Mouse (Mus musculus): Measurements from ENCODE around the gene Romo1. TPM values are rescaled to one million over a fixed set of nuclear protein-coding genes. Genes with fewer than 3 reads are reported as not detected.
A peak's percentile ranks its signal among the peaks of the same experiment; 100 is the strongest.
"Not testable (repeated sequence)": the region's sequence is repeated elsewhere in the genome, so short reads cannot be mapped to it uniquely, and the experiment has no call there.

Romo1 gene
- polyA plus RNA-seq (2015; fragmentation: Nextera tagmentation; extraction: Ambion mirVana): 383 and 419 TPM in 2 replicates

DNA sequence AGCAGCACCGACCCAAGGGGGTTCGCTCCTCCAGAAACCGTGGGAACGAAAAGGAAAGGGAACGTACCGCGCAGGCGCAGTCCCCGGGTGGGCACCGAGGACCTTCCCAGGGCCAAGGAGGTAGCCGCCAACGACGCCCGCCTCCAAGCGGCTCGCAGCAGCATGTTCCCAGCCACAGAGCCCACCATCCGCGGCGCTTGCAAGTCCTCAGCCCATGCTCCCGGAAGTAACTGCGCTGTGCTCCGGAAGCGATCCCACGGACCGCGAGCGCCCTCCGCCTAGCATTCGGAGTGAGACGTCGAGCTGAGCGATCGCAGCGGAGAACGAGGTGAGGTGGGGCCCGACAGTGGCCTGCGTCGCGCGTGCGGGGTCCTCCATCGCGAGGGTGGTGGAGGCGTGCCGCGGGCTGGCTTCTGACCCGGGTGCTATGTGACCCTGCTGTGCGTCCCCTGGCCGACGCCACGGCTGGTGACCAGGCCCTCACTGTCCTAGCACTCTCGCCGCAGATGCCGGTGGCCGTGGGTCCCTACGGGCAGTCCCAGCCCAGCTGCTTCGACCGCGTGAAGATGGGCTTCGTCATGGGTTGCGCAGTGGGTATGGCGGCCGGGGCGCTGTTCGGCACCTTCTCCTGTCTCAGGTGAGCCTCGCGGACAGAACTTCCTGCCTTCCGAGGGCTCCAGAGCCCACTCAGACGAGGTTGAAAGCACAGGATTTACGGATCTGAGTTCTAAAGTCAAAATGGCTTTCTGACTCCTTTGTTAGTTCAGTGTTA lies at the start of gene Romo1, which contains the start of gene Nfs1:
TSS of gene Romo1 (plus strand) at position 87 of the 772 bp plus-strand sequence.
TSS of gene Nfs1 (minus strand) at position 234 of the 772 bp plus-strand sequence.
- H3K4me1 ChIP-seq: peaks cover 8% of the 10 kb centered on the region
- H3K27me3 ChIP-seq: no peaks in the 10 kb centered on the region
- H3K4me3 ChIP-seq: peak within 1 kb of the TSS; percentile 85
- peak within 1 kb of the TSS; percentile 95 for H3K27ac ChIP-seq
- no peaks in the 10 kb centered on the region for H3K9me3 ChIP-seq
- peak within 1 kb of the TSS; percentile 92 for H3K9ac ChIP-seq
- peak; percentile 96 for ATAC-seq (ENCODE audit: insufficient number of reproducible peaks, insufficient read depth, low FRiP score, low TSS enrichment, low read depth)
- under 1% methylated on average over 70 of the region's 70 CpGs for WGBS
- peak within 1 kb of the TSS; percentile 74 for H3K4me2 ChIP-seq
- H3K36me3 ChIP-seq: peaks cover 30% of the 10 kb centered on the region

DNA sequence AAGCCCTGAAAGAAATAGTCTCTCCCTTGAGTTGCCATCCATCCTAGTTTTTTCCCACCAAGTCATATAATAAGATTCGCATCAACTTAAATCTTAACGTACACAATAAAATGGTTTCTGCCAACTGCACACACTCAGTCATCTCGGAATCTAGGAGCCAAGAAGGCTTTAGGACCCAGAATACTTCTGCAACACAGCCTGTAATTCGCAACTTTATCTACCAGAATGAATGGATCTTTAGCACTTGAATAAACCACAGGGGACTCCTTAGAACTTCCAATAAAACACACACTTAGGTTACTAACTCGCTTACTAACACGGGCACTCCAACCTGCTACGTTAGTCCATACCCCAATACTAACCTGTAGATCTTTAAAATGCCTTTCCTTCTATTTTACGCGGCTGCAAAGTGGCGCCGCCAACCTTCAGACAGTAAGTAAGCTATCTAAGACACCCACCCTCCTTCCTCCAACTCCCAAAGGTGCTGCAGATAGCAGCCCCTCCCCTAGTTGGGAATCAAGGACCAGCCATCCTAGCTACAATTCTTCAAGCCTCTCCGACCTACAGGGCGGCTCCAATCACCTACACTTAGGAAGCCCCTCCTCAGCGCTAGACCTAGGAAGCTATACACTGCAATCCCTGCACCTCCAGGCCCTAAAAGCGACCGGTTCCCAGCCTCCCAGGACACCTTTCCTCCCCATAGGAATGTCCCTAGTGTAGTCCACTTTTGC lies 33.0 kb upstream of the Romo1 start:
- H3K4me3 ChIP-seq: peak overlapping the region; percentile 93
- no peaks in the 10 kb centered on the region for H3K27me3 ChIP-seq
- H3K9me3 ChIP-seq: no peaks in the 10 kb centered on the region
- ATAC-seq (ENCODE audit: insufficient number of reproducible peaks, insufficient read depth, low FRiP score, low TSS enrichment, low read depth): peak; percentile 67; the same call in 1 of the 2 replicates
- H3K4me2 ChIP-seq: peak overlapping the region; percentile 69
- H3K36me3 ChIP-seq: 0 out of 2 replicates have a peak, but pooled peaks cover 4% of the 10 kb centered on the region
- H3K4me1 ChIP-seq: peaks cover 23% of the 10 kb centered on the region
- H3K27ac ChIP-seq: peak overlapping the region; percentile 95
- peak overlapping the region; percentile 97 for H3K9ac ChIP-seq
- WGBS: under 1% methylated on average over 16 of the region's 16 CpGs

GRCm38 (mm10) chr2:156111358-156112079 lies 32.3 kb upstream of the Romo1 start, which contains the start of the genes Cpne1 and Rbm12:
Gene Cpne1 (minus strand): TSS chr2:156111965.
Gene Rbm12 (minus strand): TSS chr2:156111978.
- peak within 1 kb of the TSS; percentile 69 for H3K4me2 ChIP-seq
- peak within 1 kb of the TSS; percentile 97 for H3K9ac ChIP-seq
- H3K4me3 ChIP-seq: peak within 1 kb of the TSS; percentile 93
- WGBS: under 1% methylated on average over 74 of the region's 74 CpGs
- peak within 1 kb of the TSS; percentile 95 for H3K27ac ChIP-seq
- H3K4me1 ChIP-seq: peaks cover 19% of the 10 kb centered on the region
- ATAC-seq (ENCODE audit: insufficient number of reproducible peaks, insufficient read depth, low FRiP score, low TSS enrichment, low read depth): peak; percentile 81
- no peaks in the 10 kb centered on the region for H3K27me3 ChIP-seq
- H3K9me3 ChIP-seq: no peaks in the 10 kb centered on the region
- 0 out of 2 replicates have a peak, but pooled peaks cover 4% of the 10 kb centered on the region for H3K36me3 ChIP-seq

GRCm38 (mm10) chr2:156112080-156112423 lies 31.8 kb upstream of the Romo1 start:
- H3K4me1 ChIP-seq: peaks cover 15% of the 10 kb centered on the region
- not testable (repeated sequence) for H3K36me3 ChIP-seq; ATAC-seq (ENCODE audit: insufficient number of reproducible peaks, insufficient read depth, low FRiP score, low TSS enrichment, low read depth); H3K27me3 ChIP-seq; H3K9me3 ChIP-seq
- H3K27ac ChIP-seq: peak overlapping the region; percentile 95
- WGBS: 27% methylated on average over 5 of the region's 5 CpGs
- peak overlapping the region; percentile 69 for H3K4me2 ChIP-seq
- peak overlapping the region; percentile 93 for H3K4me3 ChIP-seq
- peak overlapping the region; percentile 97 for H3K9ac ChIP-seq

- no peak for ATAC-seq (ENCODE audit: insufficient number of reproducible peaks, insufficient read depth, low FRiP score, low TSS enrichment, low read depth)
- H3K4me1 ChIP-seq: no peaks in the 10 kb centered on the region
- no peak overlapping the region for H3K4me2 ChIP-seq
- no peak overlapping the region for H3K9ac ChIP-seq
- no peak overlapping the region for H3K4me3 ChIP-seq
- peaks cover 11% of the 10 kb centered on the region; the same call in 1 of the 2 replicates for H3K36me3 ChIP-seq
- H3K27ac ChIP-seq: no peak overlapping the region
- H3K9me3 ChIP-seq: no peaks in the 10 kb centered on the region
- H3K27me3 ChIP-seq: no peaks in the 10 kb centered on the region
These were observed 24.3 kb upstream of the Romo1 start for GRCm38 (mm10) chr2:156119566-156119965.

- H3K4me2 ChIP-seq: no peak overlapping the region
- H3K36me3 ChIP-seq: peaks cover 41% of the 10 kb centered on the region
- no peaks in the 10 kb centered on the region for H3K27me3 ChIP-seq
- WGBS: 87% methylated on average over 5 of the region's 5 CpGs
- no peak for ATAC-seq (ENCODE audit: insufficient number of reproducible peaks, insufficient read depth, low FRiP score, low TSS enrichment, low read depth)
- H3K9me3 ChIP-seq: no peaks in the 10 kb centered on the region
- no peak overlapping the region for H3K4me3 ChIP-seq
- H3K9ac ChIP-seq: no peak overlapping the region
- H3K27ac ChIP-seq: no peak overlapping the region
- H3K4me1 ChIP-seq: no peaks in the 10 kb centered on the region
These were observed 20.1 kb upstream of the Romo1 start for GRCm38 (mm10) chr2:156123731-156124130.

- no peak within 1 kb of the TSS for H3K27ac ChIP-seq
- no peak within 1 kb of the TSS for H3K4me2 ChIP-seq
- peaks cover 53% of the 10 kb centered on the region for H3K36me3 ChIP-seq
- H3K4me1 ChIP-seq: no peaks in the 10 kb centered on the region
- no peaks in the 10 kb centered on the region for H3K27me3 ChIP-seq
- H3K9ac ChIP-seq: no peak within 1 kb of the TSS
- H3K9me3 ChIP-seq: no peaks in the 10 kb centered on the region
- ATAC-seq (ENCODE audit: insufficient number of reproducible peaks, insufficient read depth, low FRiP score, low TSS enrichment, low read depth): no peak
- WGBS: 91% methylated on average over 5 of the region's 5 CpGs
- no peak within 1 kb of the TSS for H3K4me3 ChIP-seq
These were observed 16.8 kb upstream of the Romo1 start, which contains the start of gene Gm28036 for GRCm38 (mm10) chr2:156126992-156127391. Gene Gm28036 (minus strand): TSS chr2:156127092.

- H3K9ac ChIP-seq: no peak overlapping the region
- H3K4me1 ChIP-seq: no peaks in the 10 kb centered on the region
- no peak overlapping the region for H3K4me2 ChIP-seq
- WGBS: 85% methylated on average over 5 of the region's 5 CpGs
- H3K27me3 ChIP-seq: no peaks in the 10 kb centered on the region
- no peaks in the 10 kb centered on the region for H3K9me3 ChIP-seq
- H3K4me3 ChIP-seq: no peak overlapping the region
- no peak overlapping the region for H3K27ac ChIP-seq
- H3K36me3 ChIP-seq: peaks cover 28% of the 10 kb centered on the region
- ATAC-seq (ENCODE audit: insufficient number of reproducible peaks, insufficient read depth, low FRiP score, low TSS enrichment, low read depth): no peak
These were observed 9.7 kb upstream of the Romo1 start for GRCm38 (mm10) chr2:156134161-156134560.

DNA sequence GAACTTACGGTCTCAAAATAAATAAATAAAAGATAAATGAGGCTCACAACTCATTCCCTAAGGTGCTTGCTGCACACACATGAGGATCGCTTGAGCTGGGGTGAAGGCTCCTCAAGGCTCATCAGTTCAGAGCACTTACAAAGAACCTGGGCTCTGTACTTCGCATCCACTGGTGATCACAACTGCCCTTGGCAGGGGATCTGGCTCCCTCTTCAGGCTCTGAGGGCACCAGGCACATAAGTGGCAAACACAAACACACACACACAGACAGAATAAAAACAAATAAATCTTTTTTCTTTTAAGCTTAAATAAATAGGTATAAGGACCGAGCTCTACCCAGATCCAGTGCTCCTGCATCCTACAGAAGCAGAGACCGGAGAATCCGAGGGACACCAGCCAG lies 8.1 kb upstream of the Romo1 start:
- Histone ChIP-seq H3K4me2 (no peak overlapping the region), H3K27ac (no peak overlapping the region), H3K36me3 (peaks cover 26% of the 10 kb centered on the region), H3K9ac (no peak overlapping the region), H3K4me3 (no peak overlapping the region), H3K27me3 (no peaks in the 10 kb centered on the region), H3K4me1 (no peaks in the 10 kb centered on the region), H3K9me3 (no peaks in the 10 kb centered on the region)
- WGBS: 88% methylated on average over 6 of the region's 6 CpGs
- no peak for ATAC-seq (ENCODE audit: insufficient number of reproducible peaks, insufficient read depth, low FRiP score, low TSS enrichment, low read depth)

- ATAC-seq (ENCODE audit: insufficient number of reproducible peaks, insufficient read depth, low FRiP score, low TSS enrichment, low read depth): no peak
- Histone ChIP-seq H3K4me2 (peak overlapping the region; percentile 74), H3K9ac (peak overlapping the region; percentile 92), H3K9me3 (no peaks in the 10 kb centered on the region), H3K4me1 (peaks cover 8% of the 10 kb centered on the region), H3K36me3 (peaks cover 24% of the 10 kb centered on the region), H3K4me3 (peak overlapping the region; percentile 85), H3K27me3 (no peaks in the 10 kb centered on the region), H3K27ac (no peak overlapping the region)
- 73% methylated on average over 2 of the region's 2 CpGs for WGBS
These were observed 1.0 kb upstream of the Romo1 start for GRCm38 (mm10) chr2:156142820-156143219.

- H3K27ac ChIP-seq: peak overlapping the region; percentile 95
- no peaks in the 10 kb centered on the region for H3K27me3 ChIP-seq
- peak overlapping the region; percentile 74 for H3K4me2 ChIP-seq
- no peaks in the 10 kb centered on the region for H3K9me3 ChIP-seq
- H3K4me1 ChIP-seq: peaks cover 8% of the 10 kb centered on the region
- ATAC-seq (ENCODE audit: insufficient number of reproducible peaks, insufficient read depth, low FRiP score, low TSS enrichment, low read depth): peak; percentile 7; the same call in 1 of the 2 replicates
- peak overlapping the region; percentile 92 for H3K9ac ChIP-seq
- peaks cover 29% of the 10 kb centered on the region for H3K36me3 ChIP-seq
- WGBS: 2% methylated on average over 16 of the region's 16 CpGs
- H3K4me3 ChIP-seq: peak overlapping the region; percentile 85
These were observed 472 bp upstream of the Romo1 start for GRCm38 (mm10) chr2:156143367-156143766.
